9 mouse cellular contexts compared by ENCODE assay signal in the genomic region with DNA sequence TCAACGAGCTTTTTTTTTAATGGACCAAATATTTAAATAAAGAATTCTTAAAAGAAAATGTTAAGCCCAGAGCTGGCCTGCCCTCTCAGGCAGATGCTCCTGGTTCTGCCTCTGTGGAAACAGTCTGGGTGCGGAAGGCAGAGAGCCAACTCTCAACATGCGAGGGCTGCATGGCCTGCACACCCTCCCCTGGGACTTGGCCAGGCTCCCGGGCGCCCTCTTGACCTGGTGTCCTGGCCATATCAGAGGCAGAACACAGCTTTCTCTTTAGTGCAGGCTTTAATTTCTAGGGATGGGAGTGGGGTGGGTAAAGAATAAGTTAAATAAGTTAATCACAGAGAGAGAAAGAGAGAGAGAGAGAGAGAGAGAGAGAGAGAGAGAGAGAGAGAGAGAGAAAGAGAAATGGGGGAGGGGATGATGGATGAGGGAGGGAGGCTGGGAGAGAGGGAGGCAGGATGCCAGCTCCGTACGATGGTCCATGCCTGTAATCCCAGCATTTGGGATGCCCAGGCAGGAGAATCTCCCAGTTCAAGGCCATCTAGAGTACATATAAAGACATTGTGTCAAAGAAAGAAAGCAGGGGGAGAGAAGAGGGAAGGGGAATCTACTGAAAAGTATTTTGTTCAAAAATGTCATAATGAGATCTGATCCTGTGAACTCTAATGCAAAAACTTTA.
DNase-seq lines count a peak whose midpoint lies in the region; ATAC-seq lines count a peak whose summit lies in the region.
"Had no signal": no experiment of that assay in that cellular context is flagged by ENCODE, and none has a peak within 500 bp of the region (broad histone marks: within the 10 kb centered on the region; RNA-seq: fewer than 3 reads in every experiment).

No protein-coding gene starts in this region.

- H3K36me3 ChIP-seq in hindbrain, embryonic 13.5 days = no peaks in the 10 kb centered on the region
- H3K36me3 ChIP-seq in liver, embryonic 11.5 days (ENCODE audit: control insufficient read depth, insufficient read depth, low read length) = no peaks in the 10 kb centered on the region
- H3K36me3 ChIP-seq: embryonic facial prominence, embryonic 13.5 days had no signal

- H3K27ac ChIP-seq in hindbrain, embryonic 13.5 days = no peak overlapping the region
- no peak overlapping the region for H3K27ac ChIP-seq in liver, embryonic 11.5 days (ENCODE audit: low read depth, low read length)
- H3K27ac ChIP-seq: embryonic facial prominence, embryonic 13.5 days had no signal

- H3K27me3 ChIP-seq in hindbrain, embryonic 13.5 days = no peaks in the 10 kb centered on the region
- no peaks in the 10 kb centered on the region for H3K27me3 ChIP-seq in liver, embryonic 11.5 days (replicated peaks; ENCODE audit: control insufficient read depth, insufficient read depth, low read length)
- H3K27me3 ChIP-seq: embryonic facial prominence, embryonic 13.5 days had no signal

- WGBS in hindbrain, embryonic 13.5 days = 38% methylated on average over 7 of the region's 7 CpGs
- 58% methylated on average over 7 of the region's 7 CpGs for WGBS in liver, embryonic 11.5 days

- H3K9ac ChIP-seq in hindbrain, embryonic 13.5 days = no peak overlapping the region
- no peak overlapping the region for H3K9ac ChIP-seq in liver, embryonic 11.5 days (ENCODE audit: low read depth, low read length)
- H3K9ac ChIP-seq: embryonic facial prominence, embryonic 13.5 days had no signal

- no peak overlapping the region for H3K4me2 ChIP-seq in hindbrain, embryonic 13.5 days
- no peak overlapping the region for H3K4me2 ChIP-seq in liver, embryonic 11.5 days
- H3K4me2 ChIP-seq: embryonic facial prominence, embryonic 13.5 days had no signal

- DNase-seq in right cerebral cortex, adult 18-20 months = peak; percentile 13
- DNase-seq in right cerebral cortex, postnatal 36 days (ENCODE audit: low spot score in 2 of 2) = no peak
- DNase-seq in gastrocnemius, adult 18-20 months (ENCODE audit: low spot score) = peak; percentile 51
- peak; percentile 41 for DNase-seq in liver, embryonic 11.5 days (ENCODE audit: low spot score)
- DNase-seq in ovary, postnatal 14 days (ENCODE audit: low spot score) = peak; percentile 57

- ATAC-seq in hindbrain, embryonic 13.5 days (ENCODE audit: low FRiP score) = peak; percentile 57; the same call in 1 of the 2 replicates
- peak; percentile 60; the same call in 1 of the 2 replicates for ATAC-seq in liver, embryonic 11.5 days (replicated peaks; ENCODE audit: low FRiP score)
- ATAC-seq in monocyte, adult 5-6 weeks (replicated peaks; ENCODE audit: insufficient number of reproducible peaks, low FRiP score, low TSS enrichment, poor library complexity, severe bottlenecking) = no peak
- no peak for ATAC-seq in activated CD4-positive, CD25-positive, alpha-beta regulatory T cell, adult 4 months

- H3K4me1 ChIP-seq in hindbrain, embryonic 13.5 days (replicated peaks) = peaks cover 28% of the 10 kb centered on the region
- H3K4me1 ChIP-seq in liver, embryonic 11.5 days (replicated peaks; ENCODE audit: control insufficient read depth, insufficient read depth, low read length) = no peaks in the 10 kb centered on the region
- H3K4me1 ChIP-seq: embryonic facial prominence, embryonic 13.5 days had no signal

- H3K4me3 ChIP-seq in hindbrain, embryonic 13.5 days = no peak overlapping the region
- H3K4me3 ChIP-seq in liver, embryonic 11.5 days (ENCODE audit: low read depth, low read length) = no peak overlapping the region
- H3K4me3 ChIP-seq: embryonic facial prominence, embryonic 13.5 days had no signal

- no peaks in the 10 kb centered on the region for H3K9me3 ChIP-seq in hindbrain, embryonic 13.5 days
- no peaks in the 10 kb centered on the region; the same call in 1 of the 2 replicates for H3K9me3 ChIP-seq in liver, embryonic 11.5 days (ENCODE audit: control insufficient read depth, low read length)
- H3K9me3 ChIP-seq: embryonic facial prominence, embryonic 13.5 days had no signal

Comparison
In these comparisons a context has a peak if more than half of its experiments do, and no peak if none do; other contexts are left out.
1. DNase-seq: peak in right cerebral cortex, adult 18-20 months (single experiment), gastrocnemius, adult 18-20 months (single experiment), liver, embryonic 11.5 days (single experiment) and ovary, postnatal 14 days (single experiment); none in right cerebral cortex, postnatal 36 days (0 of 2).
2. ATAC-seq: peak in hindbrain, embryonic 13.5 days (single experiment) and liver, embryonic 11.5 days (single experiment); none in monocyte, adult 5-6 weeks (single experiment) and activated CD4-positive, CD25-positive, alpha-beta regulatory T cell, adult 4 months (single experiment).